Mouse (Mus musculus) intestine, embryonic 16.5 days (tissue): ENCODE results near the gene Znhit6. TPM values are rescaled to one million over a fixed set of nuclear protein-coding genes. Genes with fewer than 3 reads are reported as not detected.
A peak's percentile ranks its signal among the peaks of the same experiment; 100 is the strongest.

Experiments
- ATAC-seq: fragments of 200-750 bp; cut with Nextera tagmentation; 2 replicates; pipeline ENCODE4 v1.8.0; 2017; ENCODE audit warnings: moderate TSS enrichment, moderate library complexity
- H3K27ac ChIP-seq: fragments of 300-500 bp; sonication (generic); 2 replicates; pipeline ENCODE4 v1.5.1; 2014; ENCODE audit warnings: mild to moderate bottlenecking, low read length
- H3K27me3 ChIP-seq: fragments of 300-500 bp; sonication (generic); replicated peaks from 2 replicates; pipeline ENCODE4 v1.6.1; 2014; ENCODE audit warnings: low read length, control low read depth, mixed read lengths; ENCODE audit not compliant: control insufficient read depth, insufficient read depth
- H3K36me3 ChIP-seq: fragments of 300-500 bp; sonication (generic); 2 replicates; pipeline ENCODE4 v1.6.1; 2014; ENCODE audit warnings: low read length, control low read depth; ENCODE audit not compliant: control insufficient read depth, insufficient read depth
- H3K4me1 ChIP-seq: fragments of 300-500 bp; sonication (generic); 2 replicates; pipeline ENCODE4 v1.6.1; 2014; ENCODE audit warnings: low read length, control low read depth, mixed read lengths; ENCODE audit not compliant: control insufficient read depth, insufficient read depth
- H3K4me2 ChIP-seq: fragments of 300-500 bp; sonication (generic); 2 replicates; pipeline ENCODE4 v1.6.1; 2014; ENCODE audit warnings: low read depth, low read length, control low read depth
- H3K4me3 ChIP-seq: fragments of 300-500 bp; sonication (generic); 2 replicates; pipeline ENCODE4 v1.5.1; 2014; ENCODE audit warnings: mild to moderate bottlenecking, low read length
- H3K9ac ChIP-seq: fragments of 300-500 bp; sonication (generic); 2 replicates; pipeline ENCODE4 v1.6.1; 2014; ENCODE audit warnings: low read depth, low read length
- H3K9me3 ChIP-seq: fragments of 300-500 bp; sonication (generic); 2 replicates; pipeline ENCODE4 v1.6.1; 2016; ENCODE audit warnings: low read length, control low read depth; ENCODE audit not compliant: control insufficient read depth
- WGBS: fragments of 180-500 bp; shearing (Covaris S2); extraction: QIAGEN DNeasy Blood & Tissue Kit; methylation state at CpG from one replicate; pipeline ENCODE4 v1.1.7; 2014; 5-methylcytosine and 5-hydroxymethylcytosine counted together
- polyA plus RNA-seq: library from polyadenylated mRNA; unstranded; fragments of >200 nt; fragmentation: Nextera tagmentation; extraction: Ambion mirVana; gene quantifications from 2 replicates; pipeline ENCODE4 v1.2.1, GENCODE M21; 2015

Znhit6 gene
- 23.5 and 28.4 TPM in 2 replicates for polyA plus RNA-seq

DNA sequence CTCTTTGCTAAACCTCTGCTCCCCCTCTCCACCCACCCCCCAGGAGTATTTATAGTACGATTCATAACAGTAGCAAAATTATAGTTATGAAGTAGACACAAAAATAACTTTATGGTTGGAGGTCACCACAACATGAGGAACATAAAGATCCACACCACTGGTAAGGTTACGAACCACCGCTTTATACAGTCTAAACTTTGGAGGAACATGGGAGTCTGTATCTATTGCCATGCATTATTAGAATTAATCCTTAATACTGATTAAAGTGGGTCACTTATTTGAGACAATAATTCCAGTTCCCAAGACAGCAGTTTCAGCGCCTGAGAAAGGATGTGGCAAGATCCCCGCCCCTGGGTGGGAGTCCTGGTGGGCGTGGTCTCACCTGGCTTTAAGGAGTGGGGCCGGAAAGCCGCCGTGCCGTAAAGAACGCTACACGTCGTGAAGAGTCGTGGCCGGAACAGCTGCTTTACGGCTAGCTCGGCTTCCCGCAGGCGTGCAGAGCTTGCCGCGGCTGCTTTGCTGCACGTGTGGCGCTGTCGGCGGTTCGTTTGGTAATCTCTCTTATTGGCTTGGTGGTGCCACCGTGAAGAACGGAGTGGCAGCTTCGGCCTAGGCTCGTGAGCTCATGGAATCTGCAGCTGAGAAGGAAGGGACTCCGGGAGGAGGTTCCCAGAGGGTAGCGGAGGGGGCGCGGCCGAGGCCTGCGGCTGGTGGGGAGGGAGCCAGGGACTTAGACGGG, at the start of gene Znhit6:
Gene Znhit6, plus strand, starts transcription at position 463 of the 739 bp plus-strand sequence.
- 6% methylated on average over 37 of the region's 37 CpGs for WGBS

DNA sequence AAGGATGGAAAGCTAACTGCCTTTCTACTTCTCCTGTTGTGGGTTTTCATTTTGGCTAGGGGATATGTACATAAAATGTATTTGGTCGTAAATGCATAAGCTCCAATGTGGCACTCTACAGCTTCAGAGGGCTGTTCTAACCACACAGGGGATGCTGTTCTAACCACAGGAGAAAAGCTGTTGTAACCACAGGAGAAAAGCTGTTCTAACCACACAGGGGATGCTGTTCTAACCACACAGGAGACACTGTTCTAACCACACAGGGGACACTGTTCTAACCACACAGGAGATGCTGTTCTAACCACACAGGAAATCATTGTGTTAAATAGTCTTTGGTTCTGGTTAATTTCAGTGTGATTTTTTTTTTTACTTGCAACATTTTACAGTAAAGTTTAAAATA, 38.1 kb upstream of the Znhit6 start:
- Histone ChIP-seq H3K4me2 (no peak overlapping the region), H3K27ac (no peak overlapping the region), H3K4me3 (no peak overlapping the region), H3K4me1 (no peaks in the 10 kb centered on the region), H3K36me3 (no peaks in the 10 kb centered on the region), H3K9me3 (no peaks in the 10 kb centered on the region), H3K9ac (no peak overlapping the region), H3K27me3 (no peaks in the 10 kb centered on the region)
- WGBS, result 91% methylated on average over 1 of the region's 1 CpGs
- no peak for ATAC-seq

More for the DNA sequence above, at the start of gene Znhit6:
- Histone ChIP-seq H3K27me3 (no peaks in the 10 kb centered on the region), H3K4me3 (peak within 1 kb of the TSS; percentile 75), H3K9me3 (no peaks in the 10 kb centered on the region), H3K4me1 (peaks cover 12% of the 10 kb centered on the region), H3K9ac (peak within 1 kb of the TSS; percentile 70), H3K36me3 (0 out of 2 replicates have a peak, but pooled peaks cover 7% of the 10 kb centered on the region), H3K27ac (peak within 1 kb of the TSS; percentile 38), H3K4me2 (peak within 1 kb of the TSS; percentile 87)
- ATAC-seq, result peak; percentile 90

DNA sequence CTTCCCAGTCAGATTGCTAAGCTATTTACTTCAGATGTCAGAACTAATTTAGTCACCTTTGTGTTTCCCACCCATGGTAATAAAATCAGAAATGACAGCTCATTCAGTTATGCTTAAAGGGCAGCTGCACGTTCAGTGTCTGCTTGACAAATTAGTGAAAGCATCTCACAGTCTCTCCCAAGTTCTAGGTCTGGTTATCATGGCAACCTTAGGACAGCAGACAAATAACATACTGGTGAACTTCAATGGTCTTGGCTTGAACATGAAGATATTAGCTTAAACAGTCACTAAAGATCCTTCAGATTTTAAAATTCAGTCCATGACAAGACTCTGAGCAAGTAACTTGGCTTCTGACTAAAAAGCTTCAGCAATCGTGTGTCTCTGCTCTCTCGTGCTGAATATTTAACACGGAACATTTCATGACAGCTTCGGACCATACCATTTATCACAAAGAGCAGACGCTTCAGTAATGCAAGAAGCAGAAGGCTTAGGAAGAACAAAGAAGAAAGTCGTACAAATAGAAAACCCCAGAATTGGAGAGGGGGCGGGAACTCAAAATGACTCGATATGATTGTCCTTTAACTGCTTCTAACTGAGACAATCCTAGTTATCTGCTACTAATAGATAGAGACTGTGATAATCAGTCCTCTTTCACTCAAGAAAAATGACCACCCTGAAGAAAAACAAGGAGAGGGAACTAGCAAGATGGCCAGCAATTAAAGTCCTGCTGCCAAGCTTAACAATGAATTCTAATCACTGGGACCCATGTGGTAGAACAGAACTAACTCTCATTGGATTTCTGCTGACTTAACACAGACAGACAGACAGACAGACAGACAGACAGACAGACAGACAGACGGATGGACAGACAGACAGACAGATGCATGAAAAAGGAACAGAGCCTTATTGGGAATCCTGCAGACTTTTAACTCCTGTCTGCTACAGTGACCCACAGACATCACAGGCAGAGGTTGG, 27.3 kb upstream of the Znhit6 start:
- no peaks in the 10 kb centered on the region for H3K4me1 ChIP-seq
- no peak for ATAC-seq
- H3K4me3 ChIP-seq, result no peak overlapping the region
- no peaks in the 10 kb centered on the region for H3K27me3 ChIP-seq
- no peak overlapping the region for H3K4me2 ChIP-seq
- no peak overlapping the region for H3K9ac ChIP-seq
- H3K9me3 ChIP-seq, result no peaks in the 10 kb centered on the region
- H3K36me3 ChIP-seq, result no peaks in the 10 kb centered on the region
- WGBS, result 68% methylated on average over 10 of the region's 10 CpGs
- H3K27ac ChIP-seq, result no peak overlapping the region

DNA sequence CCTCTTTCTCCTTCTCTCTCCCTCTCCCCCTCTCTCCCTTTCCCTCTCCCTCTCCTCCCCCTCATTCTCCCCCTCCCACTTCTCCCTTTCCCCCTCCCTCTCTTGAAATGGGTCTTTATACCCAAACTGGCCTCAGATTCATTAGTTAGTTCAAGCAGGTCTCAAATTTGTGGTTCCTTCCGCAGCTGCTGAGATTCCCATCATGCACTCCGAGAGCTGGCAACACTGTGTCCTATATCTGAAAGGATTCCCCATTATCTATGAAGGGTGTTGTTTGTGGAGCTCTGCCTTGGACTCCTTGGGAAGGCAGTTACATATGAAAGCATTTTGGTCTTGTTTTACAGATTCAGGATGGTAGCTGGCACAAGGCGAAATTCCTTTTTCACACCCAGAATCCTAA, 25.8 kb upstream of the Znhit6 start:
- WGBS, result 71% methylated on average over 3 of the region's 3 CpGs

DNA sequence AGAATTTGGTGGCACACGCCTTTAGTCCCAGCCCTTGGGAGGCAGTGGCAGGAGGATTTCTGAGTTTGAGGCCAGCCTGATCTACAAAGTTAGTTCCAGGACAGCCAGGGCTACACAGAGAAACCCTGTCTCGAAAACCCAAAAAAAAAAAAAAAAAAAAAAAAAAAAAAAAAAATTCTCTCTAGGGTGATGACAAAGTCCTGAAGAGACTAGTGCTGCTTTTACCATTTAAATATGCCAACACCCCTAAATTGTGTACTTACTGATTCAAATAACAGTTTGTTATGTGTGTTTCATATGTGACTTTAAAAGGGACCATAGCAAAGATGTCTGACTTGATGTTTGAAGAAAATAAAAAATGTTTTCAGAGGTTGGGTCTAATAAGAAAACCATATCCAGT, 21.6 kb upstream of the Znhit6 start:
- Histone ChIP-seq H3K9ac (no peak overlapping the region), H3K27me3 (no peaks in the 10 kb centered on the region), H3K9me3 (no peaks in the 10 kb centered on the region), H3K36me3 (no peaks in the 10 kb centered on the region), H3K4me2 (no peak overlapping the region), H3K4me3 (no peak overlapping the region), H3K4me1 (no peaks in the 10 kb centered on the region), H3K27ac (no peak overlapping the region)
- 75% methylated on average over 2 of the region's 2 CpGs for WGBS
- ATAC-seq, result no peak

More for the DNA sequence above, 25.8 kb upstream of the Znhit6 start:
- H3K9ac ChIP-seq, result no peak overlapping the region
- no peaks in the 10 kb centered on the region for H3K9me3 ChIP-seq
- H3K27ac ChIP-seq, result no peak overlapping the region
- no peaks in the 10 kb centered on the region for H3K36me3 ChIP-seq
- no peaks in the 10 kb centered on the region for H3K4me1 ChIP-seq
- H3K4me3 ChIP-seq, result no peak overlapping the region
- no peaks in the 10 kb centered on the region for H3K27me3 ChIP-seq
- no peak for ATAC-seq
- H3K4me2 ChIP-seq, result no peak overlapping the region

DNA sequence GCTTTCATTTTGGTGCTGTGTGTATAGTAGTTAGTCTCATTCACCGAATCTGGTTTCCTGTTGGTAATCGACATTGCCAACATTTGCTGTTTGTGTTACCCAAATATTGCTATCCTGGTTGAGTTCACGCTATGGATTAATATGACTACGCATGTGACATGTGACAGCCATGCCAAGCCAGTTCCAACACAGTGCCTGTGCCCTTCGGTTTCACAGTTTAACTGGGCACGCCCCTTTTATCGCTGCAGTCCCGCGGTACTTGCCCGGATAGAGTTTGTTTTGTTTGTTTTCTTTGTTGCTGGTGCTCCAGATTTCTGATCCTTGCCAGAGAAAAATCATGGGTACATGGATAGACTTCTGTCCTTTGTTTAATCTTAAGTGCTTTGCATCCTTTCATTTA, 19.8 kb upstream of the Znhit6 start:
- WGBS, result 88% methylated on average over 10 of the region's 10 CpGs
- Histone ChIP-seq H3K4me3 (no peak overlapping the region), H3K36me3 (no peaks in the 10 kb centered on the region), H3K4me1 (no peaks in the 10 kb centered on the region), H3K27me3 (no peaks in the 10 kb centered on the region), H3K9me3 (no peaks in the 10 kb centered on the region), H3K9ac (no peak overlapping the region), H3K4me2 (no peak overlapping the region), H3K27ac (no peak overlapping the region)
- ATAC-seq, result no peak

DNA sequence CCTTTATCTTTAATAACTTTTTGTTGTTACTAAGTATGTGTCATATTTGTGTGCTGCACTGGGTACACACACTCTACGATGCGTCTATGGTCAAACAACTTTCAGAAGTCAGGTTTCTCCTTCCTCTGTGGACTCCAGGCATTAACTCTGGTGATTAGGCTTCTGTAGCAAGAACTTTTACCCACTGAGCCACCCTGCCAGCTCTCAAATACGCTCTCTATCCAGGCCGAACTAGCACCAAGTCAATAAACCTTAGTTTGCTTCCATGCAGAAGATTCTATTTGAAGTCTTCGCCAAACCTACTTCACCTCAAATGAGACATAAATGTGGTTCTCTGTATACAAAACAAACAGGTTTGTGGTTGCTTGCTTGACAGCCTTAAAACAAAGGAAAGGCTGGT, 16.3 kb upstream of the Znhit6 start:
- Histone ChIP-seq H3K4me2 (no peak overlapping the region), H3K36me3 (no peaks in the 10 kb centered on the region), H3K9ac (no peak overlapping the region), H3K27me3 (no peaks in the 10 kb centered on the region), H3K27ac (no peak overlapping the region), H3K4me3 (no peak overlapping the region), H3K4me1 (no peaks in the 10 kb centered on the region), H3K9me3 (0 out of 2 replicates have a peak, but pooled peaks cover 4% of the 10 kb centered on the region)
- ATAC-seq, result no peak
- WGBS, result 90% methylated on average over 5 of the region's 5 CpGs

DNA sequence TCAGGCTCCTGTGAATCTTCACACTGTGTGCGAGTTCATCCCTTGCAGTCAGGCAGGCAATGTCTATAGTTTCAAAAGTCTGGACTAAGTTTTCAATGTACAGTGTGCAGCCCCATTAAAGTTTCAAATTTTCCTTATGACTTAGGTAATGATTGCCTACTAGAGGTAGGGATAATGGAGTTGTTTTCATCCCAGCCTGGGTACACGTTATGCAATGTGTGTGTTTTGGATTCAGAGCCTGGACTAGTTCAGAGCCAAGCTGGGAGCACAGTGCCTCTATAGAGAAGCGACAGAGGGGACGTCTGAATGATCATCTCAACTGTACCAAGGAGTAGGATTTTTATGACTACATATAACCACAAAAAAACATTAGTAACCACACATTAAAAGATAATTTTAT, 15.9 kb upstream of the Znhit6 start:
- H3K4me3 ChIP-seq, result no peak overlapping the region
- H3K9me3 ChIP-seq, result 0 out of 2 replicates have a peak, but pooled peaks cover 4% of the 10 kb centered on the region
- no peaks in the 10 kb centered on the region for H3K36me3 ChIP-seq
- ATAC-seq, result no peak
- no peak overlapping the region for H3K4me2 ChIP-seq
- 85% methylated on average over 4 of the region's 4 CpGs for WGBS
- H3K27ac ChIP-seq, result no peak overlapping the region
- H3K4me1 ChIP-seq, result no peaks in the 10 kb centered on the region
- no peaks in the 10 kb centered on the region for H3K27me3 ChIP-seq
- no peak overlapping the region for H3K9ac ChIP-seq

DNA sequence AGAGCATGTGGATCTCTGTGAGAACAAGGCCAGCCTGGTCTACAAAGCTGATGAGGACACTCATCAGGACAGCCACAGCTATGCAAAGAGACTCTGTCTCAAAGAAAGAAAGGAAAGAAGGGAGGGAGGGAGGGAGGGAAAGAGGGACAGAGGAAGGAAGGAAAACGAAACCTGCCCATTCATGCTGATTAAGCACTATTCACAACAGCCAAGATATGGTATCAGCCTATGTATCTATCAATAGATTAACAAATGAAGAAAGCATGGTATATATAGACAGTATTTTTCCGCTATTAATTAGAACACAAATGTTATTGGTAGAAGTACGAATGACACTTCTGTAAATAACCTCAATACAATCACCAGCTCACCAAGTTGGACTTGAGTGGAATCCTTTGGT, 1.5 kb upstream of the Znhit6 start:
- no peak for ATAC-seq
- WGBS, result 86% methylated on average over 3 of the region's 3 CpGs
- Histone ChIP-seq H3K27me3 (no peaks in the 10 kb centered on the region), H3K36me3 (0 out of 2 replicates have a peak, but pooled peaks cover 7% of the 10 kb centered on the region), H3K9me3 (no peaks in the 10 kb centered on the region), H3K4me2 (no peak overlapping the region), H3K27ac (no peak overlapping the region), H3K4me3 (no peak overlapping the region), H3K4me1 (peaks cover 12% of the 10 kb centered on the region), H3K9ac (no peak overlapping the region)
